Mouse (Mus musculus) bone marrow macrophage, adult 2 months (primary cell): ENCODE results near the gene 1700025G04Rik. TPM values are rescaled to one million over a fixed set of nuclear protein-coding genes. Genes with fewer than 3 reads are reported as not detected.
"Not testable (repeated sequence)": the region's sequence is repeated elsewhere in the genome, so short reads cannot be mapped to it uniquely, and the experiment has no call there.

ENCODE experiments used
- H3K27ac ChIP-seq: 2 replicates; pipeline ENCODE4 v1.5.1; 2012; ENCODE audit warnings: low read depth, low read length; ENCODE audit not compliant: insufficient read depth
- H3K4me1 ChIP-seq: 2 replicates; pipeline ENCODE4 v1.6.1; 2012; ENCODE audit warnings: low read length; ENCODE audit not compliant: control insufficient read depth, insufficient read depth
- H3K4me3 ChIP-seq: 2 replicates; pipeline ENCODE4 v1.5.1; 2012; ENCODE audit warnings: mild to moderate bottlenecking, low read length, moderate library complexity; ENCODE audit not compliant: insufficient read depth
- CTCF ChIP-seq: IDR thresholded peaks from 2 replicates; pipeline ENCODE4 v1.5.1; 2012; ENCODE audit warnings: low read depth, mild to moderate bottlenecking, low read length, moderate library complexity
- POLR2A ChIP-seq: IDR thresholded peaks from 2 replicates; pipeline ENCODE4 v1.6.1; 2012; ENCODE audit warnings: mild to moderate bottlenecking, low read depth, low read length, borderline replicate concordance
- polyA plus RNA-seq: library from polyadenylated mRNA; stranded (reverse); fragments of >200 nt; gene quantifications from 2 replicates; pipeline ENCODE4 v1.2.4, GENCODE M21; 2012; ENCODE audit not compliant: missing spikeins, insufficient read depth, insufficient read length

Gene 1700025G04Rik
- polyA plus RNA-seq, 1 experiment: 45.8 TPM

DNA sequence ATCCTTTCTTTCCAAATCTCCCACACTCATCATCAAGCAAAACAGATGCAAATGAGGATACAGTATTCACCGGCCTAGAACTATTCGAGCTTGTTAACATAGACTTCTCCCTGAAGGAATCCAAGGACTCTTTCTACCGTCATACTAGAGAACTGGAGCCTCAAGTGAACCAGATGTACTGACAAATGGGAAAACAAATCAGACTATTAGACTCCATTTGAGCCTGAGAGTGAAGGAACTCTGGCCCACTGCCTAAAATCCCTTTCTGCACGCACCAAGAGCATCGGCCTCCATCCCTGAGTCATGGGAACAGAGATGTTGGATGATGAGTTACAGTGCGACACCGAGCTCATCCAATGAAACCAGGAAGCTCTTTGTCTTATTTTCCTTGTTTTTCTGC, 264.9 kb downstream of the 1700025G04Rik start:
- Histone ChIP-seq H3K4me1 (peaks cover 6% of the 10 kb centered on the region), H3K4me3 (no peak overlapping the region), H3K27ac (no peak overlapping the region)
- TF ChIP-seq CTCF (no peak), POLR2A (no peak)

DNA sequence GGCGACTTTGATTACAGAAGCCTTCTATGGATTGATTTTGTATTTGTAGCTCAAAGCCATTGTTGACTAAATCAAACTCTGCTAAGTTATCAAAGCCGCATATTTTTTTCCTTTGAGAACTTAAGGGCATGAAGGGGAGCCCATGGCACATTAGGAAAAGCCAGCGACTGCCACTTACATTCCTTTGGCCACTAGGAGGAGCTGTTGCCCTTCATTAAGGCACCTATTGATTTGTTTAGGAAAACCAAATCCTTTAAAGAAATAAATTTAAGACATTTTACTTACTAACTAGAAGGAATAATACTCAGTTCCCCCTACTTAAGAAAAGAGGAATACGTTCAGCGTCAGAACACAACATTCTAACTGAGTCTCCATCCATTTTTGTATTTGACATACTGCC, 269.5 kb downstream of the 1700025G04Rik start:
- no peak overlapping the region for H3K27ac ChIP-seq
- H3K4me3 ChIP-seq: no peak overlapping the region
- H3K4me1 ChIP-seq: peaks cover 27% of the 10 kb centered on the region
- TF ChIP-seq CTCF: peak; percentile 39; the same call in 1 of the 2 replicates
- no peak for TF ChIP-seq POLR2A

GRCm38 (mm10) chr1:151819190-151819589, 270.7 kb downstream of the 1700025G04Rik start:
- TF ChIP-seq CTCF (no peak), POLR2A (no peak)
- H3K27ac ChIP-seq: no peak overlapping the region; the same call in 1 of the 2 replicates
- H3K4me1 ChIP-seq: peaks cover 27% of the 10 kb centered on the region
- no peak overlapping the region for H3K4me3 ChIP-seq

GRCm38 (mm10) chr1:151816051-151816450, 273.9 kb downstream of the 1700025G04Rik start:
- no peak for TF ChIP-seq CTCF
- no peak for TF ChIP-seq POLR2A
- no peak overlapping the region for H3K27ac ChIP-seq
- peaks cover 23% of the 10 kb centered on the region for H3K4me1 ChIP-seq
- H3K4me3 ChIP-seq: no peak overlapping the region

DNA sequence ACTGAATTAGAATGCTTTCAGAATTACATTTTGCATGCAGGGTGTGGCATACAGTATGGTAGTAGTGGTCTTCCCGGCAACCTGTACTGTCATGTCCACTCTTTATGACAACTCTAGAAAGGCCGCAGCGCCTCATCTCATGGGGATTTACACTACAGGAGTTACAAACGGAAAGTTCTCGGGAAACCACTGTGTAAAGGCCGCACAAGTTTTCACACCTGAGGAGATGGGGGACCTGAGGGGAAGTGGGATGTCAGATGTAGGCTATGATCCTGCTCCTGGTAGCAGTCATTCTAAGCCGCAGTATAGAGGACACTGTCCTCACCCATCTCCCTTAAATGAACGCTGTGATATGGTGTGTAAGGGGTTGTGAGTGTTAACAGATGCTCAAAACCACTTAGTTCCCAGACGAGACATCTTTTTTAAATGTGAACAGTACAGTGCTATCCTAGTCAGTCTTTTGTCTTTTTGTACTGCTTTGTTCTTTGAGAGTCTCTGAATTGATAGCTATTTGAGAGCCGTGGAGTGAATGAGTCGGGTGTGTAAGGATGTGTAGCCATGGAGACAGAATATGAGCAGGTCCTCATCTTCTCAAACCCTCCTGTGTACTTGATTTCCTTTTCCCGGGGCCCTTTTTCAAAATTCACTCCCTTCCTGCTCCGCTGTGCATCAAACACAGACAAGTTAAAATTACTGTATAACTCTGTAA, 277.8 kb downstream of the 1700025G04Rik start:
- no peak overlapping the region for H3K27ac ChIP-seq
- no peak overlapping the region for H3K4me3 ChIP-seq
- H3K4me1 ChIP-seq: peaks cover 4% of the 10 kb centered on the region; the same call in 1 of the 2 replicates
- TF ChIP-seq POLR2A (no peak), CTCF (no peak)

DNA sequence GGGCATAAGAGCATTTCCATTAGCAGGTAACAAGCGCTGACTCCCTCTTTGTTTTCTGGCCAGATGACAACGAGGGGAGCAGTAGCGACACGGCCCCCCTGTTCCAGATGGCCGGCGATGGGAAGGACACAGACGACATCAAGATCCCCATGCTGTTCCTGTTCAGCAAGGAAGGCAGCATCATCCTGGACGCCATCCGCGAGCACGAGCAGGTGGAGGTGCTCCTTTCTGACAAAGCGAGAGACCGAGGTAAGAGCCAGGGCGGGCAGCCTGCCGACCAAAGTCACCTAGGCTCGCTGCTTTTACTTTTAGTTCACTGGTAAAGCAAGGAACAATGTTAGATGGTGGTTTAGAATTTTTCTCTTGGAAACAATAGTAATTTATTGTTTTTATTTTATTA, 278.5 kb downstream of the 1700025G04Rik start:
- Histone ChIP-seq H3K4me1 (no peaks in the 10 kb centered on the region), H3K4me3 (no peak overlapping the region), H3K27ac (no peak overlapping the region)
- TF ChIP-seq CTCF (no peak), POLR2A (no peak)

- H3K4me1 ChIP-seq: no peaks in the 10 kb centered on the region
- H3K4me3 ChIP-seq: no peak overlapping the region
- TF ChIP-seq CTCF: no peak
- TF ChIP-seq POLR2A: no peak
- H3K27ac ChIP-seq: no peak overlapping the region
Measured at GRCm38 (mm10) chr1:151810628-151811421, 279.1 kb downstream of the 1700025G04Rik start.

DNA sequence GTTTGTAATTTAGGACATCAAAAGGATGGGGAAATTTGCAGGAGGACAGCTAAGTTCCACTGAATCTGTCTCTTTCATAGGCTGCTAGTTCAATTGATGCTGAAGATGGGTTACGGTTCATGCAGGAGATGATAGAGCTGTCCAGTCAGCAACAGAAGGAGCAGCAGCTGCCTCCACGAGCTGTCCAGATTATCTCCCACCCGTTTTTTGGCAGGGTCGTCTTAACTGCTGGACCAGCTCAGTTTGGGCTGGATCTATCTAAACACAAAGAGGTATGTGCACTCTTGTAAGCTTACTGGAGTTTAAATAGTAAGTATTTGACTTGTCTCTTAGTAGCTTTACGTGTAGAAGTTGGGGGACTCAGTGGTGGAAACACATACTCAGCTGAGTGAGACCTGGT, 282.6 kb downstream of the 1700025G04Rik start:
- H3K4me1 ChIP-seq: 0 out of 2 replicates have a peak, but pooled peaks cover 2% of the 10 kb centered on the region
- H3K27ac ChIP-seq: no peak overlapping the region
- no peak for TF ChIP-seq CTCF
- no peak for TF ChIP-seq POLR2A
- no peak overlapping the region for H3K4me3 ChIP-seq

GRCm38 (mm10) chr1:151802795-151803194, 287.1 kb downstream of the 1700025G04Rik start:
- H3K4me3 ChIP-seq, H3K27ac ChIP-seq, H3K4me1 ChIP-seq: not testable (repeated sequence)
